Mouse (Mus musculus) gastrocnemius, postnatal 4 days (tissue): ENCODE results near the gene Ptpn14. TPM values are rescaled to one million over a fixed set of nuclear protein-coding genes. Genes with fewer than 3 reads are reported as not detected.

Source experiments
- total RNA-seq, 2 experiments: library from RNA; stranded (reverse); gene quantifications; 2 replicates each; pipeline ENCODE4 v1.2.3; 2021

Ptpn14 gene
- total RNA-seq, 2 experiments from 2014 or later, result 19.7 to 22.1 TPM

Other genes with a start within 250 kb of the Ptpn14 start
- gene Cenpf, start 40.2 kb upstream of the Ptpn14 start, total RNA-seq, result 10 to 100 TPM; 15.0 to 25.3 TPM
- gene Smyd2, start 194.1 kb downstream of the Ptpn14 start, total RNA-seq, result 100 to 1,000 TPM; 144 to 145 TPM